Mouse (Mus musculus): Measurements from ENCODE around the gene Gm11032. TPM values are rescaled to one million over a fixed set of nuclear protein-coding genes. Genes with fewer than 3 reads are reported as not detected.
"Not testable (repeated sequence)": the region's sequence is repeated elsewhere in the genome, so short reads cannot be mapped to it uniquely, and the experiment has no call there.

Gm11032 gene
- polyA plus RNA-seq, 1 experiment from 2014 or later: not detected

DNA sequence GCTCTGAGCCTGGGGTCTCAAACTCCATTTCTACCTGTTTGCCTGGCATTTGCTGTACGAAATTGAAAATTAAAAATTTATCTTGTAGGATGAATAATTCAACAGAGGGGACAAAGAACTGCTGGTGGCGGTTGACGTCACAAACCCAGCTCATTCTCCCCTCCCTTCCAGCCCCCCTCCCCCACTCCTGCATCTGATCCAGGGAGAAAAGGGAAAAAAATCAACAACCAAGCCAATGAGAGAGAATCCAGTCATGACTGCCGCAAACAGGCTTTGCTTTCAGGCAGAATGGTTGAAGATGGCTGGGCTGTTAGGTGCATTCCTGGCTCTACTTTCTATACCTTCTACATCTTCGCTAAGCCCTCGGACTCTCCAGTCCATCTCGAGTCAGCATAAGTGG, 6.1 kb downstream of the Gm11032 start:
- Histone ChIP-seq H3K27me3 (peaks cover 11% of the 10 kb centered on the region; the same call in 1 of the 2 replicates), H3K9ac (no peak overlapping the region), H3K9me3 (replicated peaks) (no peaks in the 10 kb centered on the region), H3K4me3 (replicated peaks) (no peak overlapping the region), H3K4me1 (replicated peaks) (peaks cover 7% of the 10 kb centered on the region; the same call in 1 of the 2 replicates), H3K36me3 (replicated peaks) (no peaks in the 10 kb centered on the region), H3K27ac (replicated peaks) (no peak overlapping the region), H3K4me2 (no peak overlapping the region)
- 72% methylated on average over 7 of the region's 7 CpGs for WGBS (ENCODE audit: insufficient replicate concordance)
- no peak for ATAC-seq (ENCODE audit: insufficient read depth)

DNA sequence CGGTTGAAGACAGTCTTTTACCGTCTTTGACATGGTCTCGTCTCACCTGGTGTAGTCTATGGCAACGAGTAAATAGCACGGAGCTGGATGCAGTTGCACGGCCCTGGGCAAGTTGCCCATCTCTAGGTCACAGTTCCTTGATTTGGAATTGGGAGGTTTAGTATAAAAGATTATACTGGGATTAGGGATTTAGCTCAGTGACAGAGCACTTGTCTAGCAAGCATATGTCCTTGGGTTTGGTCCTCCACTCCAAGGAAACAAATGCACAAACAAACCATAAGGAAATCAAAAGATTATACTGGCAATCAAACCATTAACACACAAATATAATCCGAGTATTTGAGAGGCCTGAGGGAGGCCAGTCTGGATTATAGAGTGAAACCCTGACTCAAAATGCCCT, 7.8 kb downstream of the Gm11032 start:
- Histone ChIP-seq H3K4me3 (replicated peaks) (no peak overlapping the region), H3K9ac (no peak overlapping the region), H3K4me2 (no peak overlapping the region), H3K27ac (replicated peaks) (no peak overlapping the region), H3K27me3 (peaks cover 12% of the 10 kb centered on the region), H3K9me3 (replicated peaks) (no peaks in the 10 kb centered on the region), H3K36me3 (replicated peaks) (no peaks in the 10 kb centered on the region), H3K4me1 (replicated peaks) (peaks cover 7% of the 10 kb centered on the region; the same call in 1 of the 2 replicates)
- WGBS (ENCODE audit: insufficient replicate concordance): 70% methylated on average over 7 of the region's 7 CpGs
- no peak for ATAC-seq (ENCODE audit: insufficient read depth)

DNA sequence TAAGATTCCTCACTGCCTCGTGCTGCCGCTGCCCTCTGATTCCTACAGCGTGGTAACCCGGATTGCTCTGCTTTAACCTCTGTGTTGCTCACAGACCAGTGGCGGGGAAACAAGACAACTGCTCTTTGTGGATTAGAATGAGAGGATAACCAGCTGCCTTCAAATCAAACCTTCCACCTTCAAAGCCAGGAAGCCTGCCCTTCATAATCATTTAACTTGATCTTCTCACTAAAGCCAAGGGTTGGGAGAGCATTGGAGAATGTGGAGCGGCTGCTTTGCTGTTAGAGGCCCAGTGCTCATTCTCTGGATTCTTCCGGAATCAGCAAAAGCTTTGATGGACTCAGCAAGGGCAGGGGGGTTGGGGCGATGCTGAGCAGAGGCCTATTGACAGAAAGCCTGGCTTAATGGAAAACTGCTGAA, 10.0 kb downstream of the Gm11032 start:
- ATAC-seq (ENCODE audit: insufficient read depth): no peak
- Histone ChIP-seq H3K4me2 (no peak overlapping the region), H3K9me3 (replicated peaks) (no peaks in the 10 kb centered on the region), H3K27me3 (peaks cover 8% of the 10 kb centered on the region), H3K9ac (no peak overlapping the region), H3K36me3 (replicated peaks) (no peaks in the 10 kb centered on the region), H3K27ac (replicated peaks) (peak overlapping the region; percentile 14; the same call in 1 of the 2 replicates), H3K4me3 (replicated peaks) (no peak overlapping the region), H3K4me1 (replicated peaks) (peaks cover 15% of the 10 kb centered on the region)
- 40% methylated on average over 8 of the region's 8 CpGs for WGBS (ENCODE audit: insufficient replicate concordance)

DNA sequence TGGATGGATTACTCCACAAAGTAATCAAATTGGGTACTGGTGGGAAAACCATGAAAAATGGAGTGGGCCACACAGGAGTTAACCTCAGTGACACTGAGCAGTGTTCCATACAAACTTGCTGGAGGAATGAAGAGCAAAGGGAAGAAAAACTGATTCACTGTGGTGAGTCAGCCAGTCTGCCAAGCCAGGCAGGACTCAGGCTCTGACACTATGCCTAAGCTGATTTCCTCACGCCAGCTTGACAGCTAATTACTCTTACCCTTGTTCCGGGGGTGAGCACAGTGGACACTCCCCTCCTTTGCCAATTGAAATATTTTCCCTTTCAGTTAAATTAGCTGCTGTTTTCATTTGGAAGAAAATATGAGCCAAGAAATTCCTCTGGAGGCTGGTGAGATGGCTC, 13.6 kb downstream of the Gm11032 start:
- ATAC-seq (ENCODE audit: insufficient read depth): no peak
- Histone ChIP-seq H3K4me3 (replicated peaks) (no peak overlapping the region), H3K27ac (replicated peaks) (no peak overlapping the region), H3K4me2 (no peak overlapping the region), H3K27me3 (peaks cover 8% of the 10 kb centered on the region), H3K9me3 (replicated peaks) (no peaks in the 10 kb centered on the region), H3K4me1 (replicated peaks) (peaks cover 37% of the 10 kb centered on the region), H3K36me3 (replicated peaks) (no peaks in the 10 kb centered on the region), H3K9ac (no peak overlapping the region)
- WGBS (ENCODE audit: insufficient replicate concordance): 49% methylated on average over 2 of the region's 2 CpGs

DNA sequence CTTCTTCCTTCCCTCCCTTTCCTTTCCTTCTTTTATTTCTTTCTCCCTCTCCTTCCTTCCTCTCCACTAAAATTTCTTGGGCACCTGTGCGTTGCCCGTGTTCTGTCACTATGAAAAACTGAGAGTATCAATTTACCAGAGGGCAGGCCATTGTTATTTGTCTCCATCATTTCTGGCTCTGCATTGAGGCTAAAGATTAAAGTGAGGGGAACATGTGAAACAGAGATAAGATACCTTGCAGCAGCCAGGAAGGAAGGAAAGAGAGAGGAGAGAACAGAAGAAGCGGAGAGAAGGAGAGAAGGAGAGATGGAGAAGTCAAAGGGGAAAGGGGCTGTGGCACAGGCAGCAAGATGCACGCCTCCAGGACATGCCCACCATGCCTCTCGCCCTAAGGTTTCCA, 14.5 kb downstream of the Gm11032 start:
- no peak for ATAC-seq (ENCODE audit: insufficient read depth)
- peaks cover 46% of the 10 kb centered on the region for H3K4me1 ChIP-seq (replicated peaks)
- no peak overlapping the region for H3K27ac ChIP-seq (replicated peaks)
- WGBS (ENCODE audit: insufficient replicate concordance): 29% methylated on average over 5 of the region's 5 CpGs
- no peak overlapping the region for H3K4me3 ChIP-seq (replicated peaks)
- peaks cover 8% of the 10 kb centered on the region for H3K27me3 ChIP-seq
- no peak overlapping the region for H3K9ac ChIP-seq
- H3K9me3 ChIP-seq (replicated peaks): no peaks in the 10 kb centered on the region
- no peaks in the 10 kb centered on the region for H3K36me3 ChIP-seq (replicated peaks)
- no peak overlapping the region for H3K4me2 ChIP-seq

DNA sequence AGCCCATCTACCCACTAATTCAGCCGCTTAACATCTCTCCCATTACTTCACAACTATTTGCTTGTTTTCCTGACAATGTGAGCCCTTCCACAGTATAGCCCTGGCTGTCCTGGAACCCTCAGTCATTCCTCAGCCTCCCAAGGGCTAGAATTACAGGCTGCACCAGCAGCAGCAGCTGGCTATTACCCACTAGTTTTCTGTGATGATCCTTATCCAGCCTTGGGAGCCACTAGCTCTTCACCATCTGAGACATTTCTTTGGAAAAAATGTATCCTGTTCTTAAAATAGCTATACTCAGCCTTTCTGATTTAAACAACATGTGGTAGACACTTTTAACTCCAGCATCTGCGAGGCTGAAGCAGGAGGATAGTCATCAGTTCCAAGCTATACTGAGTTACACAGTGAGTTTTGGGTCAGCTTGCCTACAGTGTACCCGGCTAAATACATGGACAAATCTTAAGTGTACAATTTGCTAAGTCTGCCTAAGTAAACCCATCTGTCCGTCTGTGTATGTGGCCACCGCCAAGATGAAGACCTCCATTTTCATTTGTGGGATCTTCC, 17.0 kb downstream of the Gm11032 start:
- Histone ChIP-seq H3K9ac (no peak overlapping the region), H3K4me3 (replicated peaks) (peak overlapping the region; percentile 77), H3K27me3 (no peaks in the 10 kb centered on the region), H3K27ac (replicated peaks) (peak overlapping the region; percentile 91), H3K9me3 (replicated peaks) (no peaks in the 10 kb centered on the region), H3K36me3 (replicated peaks) (peaks cover 15% of the 10 kb centered on the region; the same call in 1 of the 2 replicates), H3K4me2 (peak overlapping the region; percentile 78), H3K4me1 (replicated peaks) (peaks cover 48% of the 10 kb centered on the region)
- 44% methylated on average over 5 of the region's 5 CpGs for WGBS (ENCODE audit: insufficient replicate concordance)
- 0 out of 2 replicates have a peak, but pooled peaks have one; percentile 8 for ATAC-seq (ENCODE audit: insufficient read depth)

DNA sequence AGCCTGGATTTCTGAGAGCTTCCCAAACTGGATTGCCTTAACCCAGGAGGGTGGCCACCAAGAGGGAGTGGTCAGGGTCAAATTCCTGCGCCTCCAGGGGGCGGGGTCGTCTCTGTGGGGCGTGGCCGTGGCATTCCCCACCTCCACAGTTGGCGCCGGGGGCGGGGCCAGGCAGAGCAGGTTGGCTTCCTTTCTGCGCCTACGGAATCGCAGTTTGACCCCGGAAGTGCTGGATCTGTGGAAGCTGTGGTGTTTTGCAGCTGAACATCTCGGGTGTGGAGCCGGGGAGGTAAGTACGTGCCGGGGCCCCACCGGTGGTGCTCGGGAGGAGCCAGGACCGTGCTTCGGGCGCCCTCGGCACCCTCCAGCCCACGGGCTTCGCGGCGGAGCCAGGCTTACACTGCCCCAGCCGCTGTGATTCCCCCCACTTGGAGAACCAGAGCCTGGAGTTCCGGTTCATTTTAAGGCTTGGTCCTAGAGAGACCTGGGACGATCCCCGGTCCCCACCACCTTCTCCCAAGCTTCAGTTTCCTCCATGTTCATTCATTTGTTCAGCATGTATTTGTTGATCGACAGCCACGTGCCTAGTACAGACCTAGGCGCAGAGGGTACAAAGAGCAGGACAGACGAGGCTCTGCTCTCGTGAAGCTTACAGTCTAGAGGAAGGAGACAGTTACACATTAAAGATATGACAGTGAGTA, 17.8 kb downstream of the Gm11032 start, which contains the start of gene Ascc2:
Gene Ascc2, plus strand, starts transcription at position 214 of the 701 bp plus-strand sequence.
- Histone ChIP-seq H3K27ac (replicated peaks) (peak within 1 kb of the TSS; percentile 91), H3K4me3 (replicated peaks) (peak within 1 kb of the TSS; percentile 77), H3K9ac (peak within 1 kb of the TSS; percentile 72), H3K36me3 (replicated peaks) (peaks cover 21% of the 10 kb centered on the region; the same call in 1 of the 2 replicates), H3K4me1 (replicated peaks) (peaks cover 53% of the 10 kb centered on the region), H3K9me3 (replicated peaks) (no peaks in the 10 kb centered on the region), H3K27me3 (no peaks in the 10 kb centered on the region), H3K4me2 (peak within 1 kb of the TSS; percentile 78)
- WGBS (ENCODE audit: insufficient replicate concordance): under 1% methylated on average over 35 of the region's 35 CpGs
- peak; percentile 90 for ATAC-seq (ENCODE audit: insufficient read depth)

DNA sequence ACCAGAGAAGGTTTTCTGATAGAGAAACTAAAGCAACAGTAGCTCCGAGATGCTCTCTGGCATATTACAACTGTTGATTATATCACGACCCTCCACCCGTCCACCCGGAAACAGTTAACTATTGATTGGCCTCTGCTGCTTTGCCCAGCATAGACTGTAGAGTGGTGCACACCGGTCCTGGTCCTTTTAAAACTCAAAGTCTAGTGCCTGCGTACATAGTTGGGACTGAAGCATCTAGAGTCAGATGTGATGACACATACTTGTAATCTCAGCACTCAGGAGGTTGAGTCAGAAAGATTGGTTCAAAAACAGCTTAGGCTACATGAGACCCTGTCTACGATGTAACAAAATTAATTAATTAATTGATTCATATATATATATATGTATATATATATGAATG, 18.4 kb downstream of the Gm11032 start:
- peaks cover 53% of the 10 kb centered on the region for H3K4me1 ChIP-seq (replicated peaks)
- H3K36me3 ChIP-seq (replicated peaks): peaks cover 21% of the 10 kb centered on the region; the same call in 1 of the 2 replicates
- peak overlapping the region; percentile 78 for H3K4me2 ChIP-seq
- peak; percentile 23 for ATAC-seq (ENCODE audit: insufficient read depth)
- H3K4me3 ChIP-seq (replicated peaks): peak overlapping the region; percentile 77
- no peaks in the 10 kb centered on the region for H3K9me3 ChIP-seq (replicated peaks)
- H3K9ac ChIP-seq: peak overlapping the region; percentile 72
- peak overlapping the region; percentile 91 for H3K27ac ChIP-seq (replicated peaks)
- WGBS (ENCODE audit: insufficient replicate concordance): 11% methylated on average over 7 of the region's 7 CpGs
- H3K27me3 ChIP-seq: no peaks in the 10 kb centered on the region

DNA sequence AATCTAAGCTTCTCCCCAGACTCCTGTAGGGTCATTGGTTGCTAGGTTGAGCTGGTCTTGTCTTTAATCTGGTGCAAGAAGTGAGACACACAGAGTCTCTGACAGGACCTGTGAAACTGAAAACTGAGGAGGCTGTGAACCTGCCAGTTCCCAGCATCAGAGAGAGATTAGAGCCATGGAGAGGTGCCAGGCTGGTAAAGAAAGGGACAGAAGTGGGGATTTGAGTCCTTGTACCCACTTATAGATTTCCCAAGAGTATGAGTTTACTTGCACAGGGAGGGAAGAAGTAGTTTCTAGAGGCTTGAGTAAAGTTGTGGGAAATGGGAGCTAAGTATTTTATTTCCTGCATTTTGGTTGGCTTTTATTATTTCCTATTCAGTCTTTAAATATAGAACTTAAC, 21.3 kb downstream of the Gm11032 start:
- Histone ChIP-seq H3K27ac (replicated peaks) (no peak overlapping the region), H3K4me3 (replicated peaks) (no peak overlapping the region), H3K27me3 (no peaks in the 10 kb centered on the region), H3K36me3 (replicated peaks) (peaks cover 26% of the 10 kb centered on the region), H3K9me3 (replicated peaks) (no peaks in the 10 kb centered on the region), H3K4me2 (no peak overlapping the region), H3K9ac (no peak overlapping the region), H3K4me1 (replicated peaks) (peaks cover 43% of the 10 kb centered on the region)
- ATAC-seq (ENCODE audit: insufficient read depth): no peak

DNA sequence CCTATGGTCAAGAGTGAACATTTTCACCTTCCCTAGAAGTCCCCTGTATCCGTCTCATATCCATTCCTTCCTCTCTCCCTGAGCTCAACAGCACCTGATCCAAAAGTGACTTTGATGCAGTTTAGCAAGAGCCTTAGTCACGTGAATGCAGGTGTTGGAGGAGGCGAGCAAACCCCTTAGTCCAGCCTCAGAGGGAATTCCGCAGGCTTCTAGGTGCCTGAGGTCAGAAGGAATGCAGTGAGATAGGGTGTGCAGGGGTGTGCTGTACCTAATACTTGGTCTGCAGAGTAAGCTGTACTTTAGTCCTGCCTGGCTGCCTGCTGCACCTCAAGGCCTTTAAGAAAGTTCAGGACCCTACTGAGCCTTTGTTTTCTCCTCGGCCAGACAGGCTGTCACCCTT, 23.9 kb downstream of the Gm11032 start:
- no peak overlapping the region for H3K4me2 ChIP-seq
- H3K9me3 ChIP-seq (replicated peaks): no peaks in the 10 kb centered on the region
- peaks cover 20% of the 10 kb centered on the region for H3K4me1 ChIP-seq (replicated peaks)
- no peak overlapping the region for H3K4me3 ChIP-seq (replicated peaks)
- ATAC-seq (ENCODE audit: insufficient read depth): no peak
- H3K36me3 ChIP-seq (replicated peaks): peaks cover 51% of the 10 kb centered on the region
- H3K9ac ChIP-seq: no peak overlapping the region
- H3K27ac ChIP-seq (replicated peaks): no peak overlapping the region
- 73% methylated on average over 5 of the region's 5 CpGs for WGBS (ENCODE audit: insufficient replicate concordance)
- H3K27me3 ChIP-seq: no peaks in the 10 kb centered on the region

DNA sequence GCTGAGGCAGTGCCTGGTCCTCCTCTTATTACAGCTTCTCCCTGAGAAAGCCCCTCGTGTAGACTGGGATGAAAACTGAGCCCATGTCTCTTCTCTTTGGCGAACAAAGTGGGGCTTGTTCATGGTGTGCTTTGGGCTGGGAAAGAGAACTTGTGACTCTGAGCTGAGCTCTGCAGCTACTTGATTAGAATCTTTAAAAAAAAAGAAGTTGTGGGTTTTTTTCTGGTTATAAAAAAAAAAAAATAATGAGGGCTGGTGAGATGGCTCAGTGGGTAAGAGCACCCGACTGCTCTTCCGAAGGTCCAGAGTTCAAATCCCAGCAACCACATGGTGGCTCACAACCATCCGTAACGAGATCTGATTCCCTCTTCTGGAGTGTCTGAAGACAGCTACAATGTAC, 25.3 kb downstream of the Gm11032 start:
- H3K9me3 ChIP-seq (replicated peaks); H3K9ac ChIP-seq; H3K27me3 ChIP-seq; H3K4me3 ChIP-seq (replicated peaks); ATAC-seq (ENCODE audit: insufficient read depth); H3K27ac ChIP-seq (replicated peaks); H3K4me1 ChIP-seq (replicated peaks); H3K4me2 ChIP-seq: not testable (repeated sequence)
- 78% methylated on average over 6 of the region's 6 CpGs for WGBS (ENCODE audit: insufficient replicate concordance)
- H3K36me3 ChIP-seq (replicated peaks): peaks cover 64% of the 10 kb centered on the region
